Mouse (Mus musculus): ENCODE results near the gene Ifrd1. TPM values are rescaled to one million over a fixed set of nuclear protein-coding genes. Genes with fewer than 3 reads are reported as not detected.
A peak's percentile ranks its signal among the peaks of the same experiment; 100 is the strongest.

Gene Ifrd1
- polyA plus RNA-seq, 1 experiment from 2014 or later: 131 TPM

GRCm38 (mm10) chr12:40217776-40218175, 30.5 kb downstream of the Ifrd1 start:
- H3K4me1 ChIP-seq (ENCODE audit: control insufficient read depth, insufficient read depth, low read length): peaks cover 15% of the 10 kb centered on the region
- H3K27me3 ChIP-seq (ENCODE audit: control insufficient read depth, insufficient read depth, low read length): no peaks in the 10 kb centered on the region
- H3K4me3 ChIP-seq (ENCODE audit: low read length): no peak overlapping the region
- H3K27ac ChIP-seq (ENCODE audit: low read depth, low read length): no peak overlapping the region
- peaks cover 45% of the 10 kb centered on the region for H3K36me3 ChIP-seq (ENCODE audit: control insufficient read depth, insufficient read depth, low read length)
- no peak for ATAC-seq (ENCODE audit: low FRiP score, low TSS enrichment)
- no peak overlapping the region for H3K9ac ChIP-seq (ENCODE audit: low read depth, low read length)
- WGBS: 87% methylated on average over 2 of the region's 2 CpGs
- H3K9me3 ChIP-seq (ENCODE audit: control insufficient read depth, low read length): no peaks in the 10 kb centered on the region; the same call in 1 of the 2 replicates
- no peak overlapping the region for H3K4me2 ChIP-seq (replicated peaks; ENCODE audit: low read depth, low read length)

GRCm38 (mm10) chr12:40214888-40215876, 33.1 kb downstream of the Ifrd1 start:
- Histone ChIP-seq H3K27ac (ENCODE audit: low read depth, low read length) (no peak overlapping the region), H3K9me3 (ENCODE audit: control insufficient read depth, low read length) (no peaks in the 10 kb centered on the region; the same call in 1 of the 2 replicates), H3K4me3 (ENCODE audit: low read length) (no peak overlapping the region), H3K27me3 (ENCODE audit: control insufficient read depth, insufficient read depth, low read length) (no peaks in the 10 kb centered on the region), H3K9ac (ENCODE audit: low read depth, low read length) (no peak overlapping the region), H3K4me2 (replicated peaks; ENCODE audit: low read depth, low read length) (no peak overlapping the region), H3K36me3 (ENCODE audit: control insufficient read depth, insufficient read depth, low read length) (peaks cover 68% of the 10 kb centered on the region), H3K4me1 (ENCODE audit: control insufficient read depth, insufficient read depth, low read length) (peaks cover 3% of the 10 kb centered on the region; the same call in 1 of the 2 replicates)
- WGBS: 82% methylated on average over 15 of the region's 15 CpGs
- no peak for ATAC-seq (ENCODE audit: low FRiP score, low TSS enrichment)

GRCm38 (mm10) chr12:40209049-40209448, 39.3 kb downstream of the Ifrd1 start:
- ATAC-seq (ENCODE audit: low FRiP score, low TSS enrichment): no peak
- peaks cover 83% of the 10 kb centered on the region for H3K36me3 ChIP-seq (ENCODE audit: control insufficient read depth, insufficient read depth, low read length)
- H3K27ac ChIP-seq (ENCODE audit: low read depth, low read length): no peak overlapping the region
- no peak overlapping the region for H3K9ac ChIP-seq (ENCODE audit: low read depth, low read length)
- 94% methylated on average over 3 of the region's 3 CpGs for WGBS
- H3K4me3 ChIP-seq (ENCODE audit: low read length): no peak overlapping the region
- no peaks in the 10 kb centered on the region for H3K4me1 ChIP-seq (ENCODE audit: control insufficient read depth, insufficient read depth, low read length)
- H3K9me3 ChIP-seq (ENCODE audit: control insufficient read depth, low read length): no peaks in the 10 kb centered on the region; the same call in 1 of the 2 replicates
- no peak overlapping the region for H3K4me2 ChIP-seq (replicated peaks; ENCODE audit: low read depth, low read length)
- no peaks in the 10 kb centered on the region for H3K27me3 ChIP-seq (ENCODE audit: control insufficient read depth, insufficient read depth, low read length)

DNA sequence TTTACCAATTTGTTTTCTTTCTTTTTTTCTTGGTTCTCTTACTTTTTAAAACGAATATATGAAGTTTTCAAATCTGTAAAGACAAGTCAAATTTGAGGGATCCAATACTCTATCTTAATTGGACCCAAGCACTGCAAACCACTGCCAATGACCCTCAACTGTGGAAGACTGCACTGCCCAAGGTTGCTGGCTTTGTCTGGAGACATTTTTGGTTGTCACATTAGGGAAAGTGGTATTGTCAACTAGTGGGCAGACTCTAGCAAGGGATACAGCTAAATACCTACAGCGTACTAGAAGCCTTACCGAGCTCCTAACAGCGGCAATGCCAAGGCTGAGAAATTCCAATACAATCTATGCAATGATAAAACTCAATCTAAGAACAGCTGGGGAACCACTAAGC, 40.4 kb downstream of the Ifrd1 start:
- H3K4me1 ChIP-seq (ENCODE audit: control insufficient read depth, insufficient read depth, low read length): no peaks in the 10 kb centered on the region
- 95% methylated on average over 4 of the region's 4 CpGs for WGBS
- no peak overlapping the region for H3K9ac ChIP-seq (ENCODE audit: low read depth, low read length)
- peaks cover 82% of the 10 kb centered on the region for H3K36me3 ChIP-seq (ENCODE audit: control insufficient read depth, insufficient read depth, low read length)
- H3K4me2 ChIP-seq (replicated peaks; ENCODE audit: low read depth, low read length): no peak overlapping the region
- no peak for ATAC-seq (ENCODE audit: low FRiP score, low TSS enrichment)
- no peak overlapping the region for H3K27ac ChIP-seq (ENCODE audit: low read depth, low read length)
- H3K4me3 ChIP-seq (ENCODE audit: low read length): no peak overlapping the region
- H3K9me3 ChIP-seq (ENCODE audit: control insufficient read depth, low read length): no peaks in the 10 kb centered on the region; the same call in 1 of the 2 replicates
- H3K27me3 ChIP-seq (ENCODE audit: control insufficient read depth, insufficient read depth, low read length): no peaks in the 10 kb centered on the region

- ATAC-seq (ENCODE audit: low FRiP score, low TSS enrichment): no peak
- no peaks in the 10 kb centered on the region for H3K9me3 ChIP-seq (ENCODE audit: control insufficient read depth, low read length)
These were observed 45.9 kb downstream of the Ifrd1 start for GRCm38 (mm10) chr12:40202161-40203035.

DNA sequence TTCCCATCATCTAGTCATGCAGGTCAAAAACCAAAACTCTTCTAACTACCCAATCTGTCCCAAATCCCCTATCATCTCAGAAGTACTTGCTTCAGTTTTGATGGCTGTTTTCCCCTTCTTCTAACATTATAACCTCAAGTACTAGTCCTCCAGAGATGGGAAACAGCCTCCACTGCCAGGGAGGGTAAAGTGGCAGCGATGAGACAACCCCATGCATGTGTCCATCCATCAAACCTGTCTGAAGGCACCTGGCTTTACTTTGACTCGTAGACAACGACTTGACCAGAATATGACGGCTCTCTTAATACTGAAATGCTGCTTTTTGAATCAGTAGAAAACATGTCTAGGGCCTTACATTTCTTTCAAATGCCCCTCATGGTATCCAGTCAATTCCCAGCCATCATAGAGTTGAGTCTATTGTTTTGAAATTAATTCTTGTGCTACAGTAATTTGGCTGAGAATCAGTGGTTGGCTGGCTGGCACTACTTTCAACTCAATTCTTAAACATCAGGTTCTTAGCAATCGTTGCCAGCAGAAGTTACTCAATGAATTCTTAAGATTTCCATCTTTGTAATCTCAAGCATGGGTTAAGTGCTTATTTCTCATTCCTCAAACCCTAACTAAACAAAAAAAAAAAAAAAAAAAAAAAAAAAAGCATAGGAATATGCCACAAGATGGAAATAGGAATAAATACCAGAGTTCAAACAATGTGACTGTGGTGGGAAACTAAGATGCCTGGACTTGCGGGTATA, 47.6 kb downstream of the Ifrd1 start:
- Histone ChIP-seq H3K9ac (ENCODE audit: low read depth, low read length) (no peak overlapping the region), H3K4me2 (replicated peaks; ENCODE audit: low read depth, low read length) (no peak overlapping the region), H3K9me3 (ENCODE audit: control insufficient read depth, low read length) (no peaks in the 10 kb centered on the region), H3K4me1 (ENCODE audit: control insufficient read depth, insufficient read depth, low read length) (no peaks in the 10 kb centered on the region), H3K4me3 (ENCODE audit: low read length) (no peak overlapping the region), H3K27me3 (ENCODE audit: control insufficient read depth, insufficient read depth, low read length) (no peaks in the 10 kb centered on the region), H3K36me3 (ENCODE audit: control insufficient read depth, insufficient read depth, low read length) (peaks cover 41% of the 10 kb centered on the region), H3K27ac (ENCODE audit: low read depth, low read length) (no peak overlapping the region)
- no peak for ATAC-seq (ENCODE audit: low FRiP score, low TSS enrichment)
- 93% methylated on average over 6 of the region's 6 CpGs for WGBS

More at GRCm38 (mm10) chr12:40202161-40203035, 45.9 kb downstream of the Ifrd1 start:
- H3K36me3 ChIP-seq (ENCODE audit: control insufficient read depth, insufficient read depth, low read length): peaks cover 53% of the 10 kb centered on the region
- no peaks in the 10 kb centered on the region for H3K4me1 ChIP-seq (ENCODE audit: control insufficient read depth, insufficient read depth, low read length)
- H3K4me3 ChIP-seq (ENCODE audit: low read length): no peak overlapping the region
- no peak overlapping the region for H3K4me2 ChIP-seq (replicated peaks; ENCODE audit: low read depth, low read length)
- no peak overlapping the region for H3K9ac ChIP-seq (ENCODE audit: low read depth, low read length)
- no peaks in the 10 kb centered on the region for H3K27me3 ChIP-seq (ENCODE audit: control insufficient read depth, insufficient read depth, low read length)
- WGBS: 96% methylated on average over 7 of the region's 7 CpGs
- no peak overlapping the region for H3K27ac ChIP-seq (ENCODE audit: low read depth, low read length)

DNA sequence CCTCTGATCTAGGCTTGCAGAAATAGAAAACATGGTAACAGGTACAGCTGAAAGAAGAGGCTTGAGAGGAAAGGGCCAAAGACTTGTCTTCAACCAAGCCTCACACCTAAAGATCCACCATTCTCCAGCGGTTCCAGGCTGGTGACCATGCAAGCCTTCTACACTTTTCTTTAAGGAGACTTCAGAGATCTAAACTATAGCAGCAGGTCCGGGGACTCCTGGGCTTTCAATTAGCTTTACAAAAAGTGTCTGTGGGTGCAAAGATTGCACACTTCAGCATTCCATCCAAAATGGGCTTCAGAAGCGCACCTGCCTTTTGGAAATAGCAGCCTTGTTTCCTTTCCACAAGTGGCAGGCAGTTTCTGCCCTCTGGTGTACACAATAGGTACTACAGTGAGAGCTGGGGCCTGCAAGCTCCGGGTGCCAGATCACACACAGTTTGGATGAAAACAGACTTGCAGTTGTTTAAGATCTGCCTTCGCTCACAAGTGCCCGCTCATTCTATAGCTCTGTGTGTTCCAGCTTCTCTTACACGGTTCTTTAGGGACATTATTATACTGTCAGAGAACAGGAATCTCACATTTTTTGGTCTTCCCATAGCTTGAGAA, 48.4 kb downstream of the Ifrd1 start:
- no peaks in the 10 kb centered on the region for H3K9me3 ChIP-seq (ENCODE audit: control insufficient read depth, low read length)
- H3K9ac ChIP-seq (ENCODE audit: low read depth, low read length): no peak overlapping the region
- ATAC-seq (ENCODE audit: low FRiP score, low TSS enrichment): peak; percentile 49; the same call in 1 of the 2 replicates
- H3K27ac ChIP-seq (ENCODE audit: low read depth, low read length): no peak overlapping the region
- no peaks in the 10 kb centered on the region for H3K4me1 ChIP-seq (ENCODE audit: control insufficient read depth, insufficient read depth, low read length)
- H3K36me3 ChIP-seq (ENCODE audit: control insufficient read depth, insufficient read depth, low read length): peaks cover 34% of the 10 kb centered on the region
- 47% methylated on average over 7 of the region's 7 CpGs for WGBS
- no peak overlapping the region for H3K4me3 ChIP-seq (ENCODE audit: low read length)
- no peak overlapping the region for H3K4me2 ChIP-seq (replicated peaks; ENCODE audit: low read depth, low read length)
- H3K27me3 ChIP-seq (ENCODE audit: control insufficient read depth, insufficient read depth, low read length): no peaks in the 10 kb centered on the region

DNA sequence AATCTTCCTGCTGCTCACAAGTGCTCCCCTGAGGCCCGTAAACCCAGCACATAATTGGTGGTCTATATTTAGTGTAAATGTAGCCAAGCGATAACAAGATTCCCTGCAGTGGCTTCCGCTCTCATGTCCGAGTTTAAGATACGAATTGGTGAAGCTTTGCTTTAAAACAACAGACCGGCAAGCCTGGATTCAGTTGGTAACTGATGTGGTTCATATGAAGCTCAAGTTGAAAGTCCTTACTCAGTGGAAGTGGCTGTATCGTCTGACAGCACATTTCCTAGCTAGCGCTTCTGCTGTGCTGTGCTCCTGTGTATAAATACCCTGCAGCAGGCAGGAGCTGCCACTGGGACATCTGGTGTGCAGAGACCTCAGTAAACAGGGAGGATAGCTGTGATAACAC, 49.0 kb downstream of the Ifrd1 start, which contains the start of gene Lsmem1:
Lsmem1 (minus strand) TSS at position 189 of the 400 bp plus-strand sequence.
- ATAC-seq (ENCODE audit: low FRiP score, low TSS enrichment): 0 out of 2 replicates have a peak, but pooled peaks have one; percentile 39
- WGBS: 77% methylated on average over 8 of the region's 8 CpGs
- Histone ChIP-seq H3K36me3 (ENCODE audit: control insufficient read depth, insufficient read depth, low read length) (peaks cover 28% of the 10 kb centered on the region), H3K9ac (ENCODE audit: low read depth, low read length) (no peak within 1 kb of the TSS), H3K27me3 (ENCODE audit: control insufficient read depth, insufficient read depth, low read length) (no peaks in the 10 kb centered on the region), H3K4me2 (replicated peaks; ENCODE audit: low read depth, low read length) (no peak within 1 kb of the TSS), H3K9me3 (ENCODE audit: control insufficient read depth, low read length) (no peaks in the 10 kb centered on the region), H3K4me1 (ENCODE audit: control insufficient read depth, insufficient read depth, low read length) (no peaks in the 10 kb centered on the region), H3K4me3 (ENCODE audit: low read length) (no peak within 1 kb of the TSS), H3K27ac (ENCODE audit: low read depth, low read length) (no peak within 1 kb of the TSS)
